Mouse (Mus musculus): Measurements from ENCODE around the gene Nynrin. TPM values are rescaled to one million over a fixed set of nuclear protein-coding genes. Genes with fewer than 3 reads are reported as not detected.

Nynrin gene
- total RNA-seq, 4 experiments from 2014 or later, result 1.2 to 3.6 (median 1.9) TPM

GRCm38 (mm10) chr14:55922475-55923232, 68.8 kb downstream of the Nynrin start:
- DNase-seq (ENCODE audit: low spot score in 2 of 2), result no peak

Other genes starting within 250 kb of the Nynrin start
- gene Rec8, start 236.0 kb upstream of the Nynrin start, total RNA-seq (2022), result not detected
- 10 to 100 TPM; 80.2 to 99.8 (median 88.9) TPM for gene Ipo4, start 218.1 kb upstream of the Nynrin start, total RNA-seq (2022)
- gene Gm49378, start 216.1 kb upstream of the Nynrin start, total RNA-seq (2022), result 1 to 10 TPM in 3 of 4 experiments, under 1 TPM in 1; 0.67 to 1.6 (median 1.5) TPM
- gene Tm9sf1, start 210.2 kb upstream of the Nynrin start, total RNA-seq (2022), result 10 to 100 TPM; 15.6 to 18.3 (median 17.1) TPM
- under 1 TPM in 2 of 4 experiments, not detected in 2; 0.22 to 0.29 TPM for gene Tssk4, start 203.8 kb upstream of the Nynrin start, total RNA-seq (2022)
- 10 to 100 TPM; 18.0 to 23.1 (median 20.7) TPM for gene Mdp1, start 193.5 kb upstream of the Nynrin start, total RNA-seq (2022)
- gene Gmpr2, start 182.1 kb upstream of the Nynrin start, total RNA-seq (2022), result 1 to 10 TPM; 1.6 to 2.4 (median 1.8) TPM
- 100 to 1,000 TPM; 192 to 208 (median 201) TPM for gene Nedd8, start 181.9 kb upstream of the Nynrin start, total RNA-seq (2022)
- gene Tinf2, start 172.2 kb upstream of the Nynrin start, total RNA-seq (2022), result 10 to 100 TPM; 13.0 to 17.4 (median 14.6) TPM
- gene Tgm1, start 140.1 kb upstream of the Nynrin start, total RNA-seq (2022), result under 1 TPM in 3 of 4 experiments, not detected in 1; 0.09 to 0.12 (median 0.11) TPM
- 10 to 100 TPM in 2 of 4 experiments, 1 to 10 TPM in 2; 9.4 to 13.2 (median 11.0) TPM for gene Rabggta, start 131.7 kb upstream of the Nynrin start, total RNA-seq (2022)
- gene Dhrs1, start 108.3 kb upstream of the Nynrin start, total RNA-seq (2022), result 10 to 100 TPM; 26.4 to 37.6 (median 31.6) TPM
- 10 to 100 TPM in 2 of 4 experiments, 1 to 10 TPM in 2; 9.4 to 14.8 (median 10.1) TPM for gene Nop9, start 108.3 kb upstream of the Nynrin start, total RNA-seq (2022)
- gene Cideb, start 95.6 kb upstream of the Nynrin start, total RNA-seq (2022), result not detected
- gene Ltb4r2, start 92.6 kb upstream of the Nynrin start, total RNA-seq (2022), result not detected
- under 1 TPM in 1 of 4 experiments, not detected in 3; 0.27 TPM for gene Ltb4r1, start 88.0 kb upstream of the Nynrin start, total RNA-seq (2022)
- gene Adcy4, start 69.9 kb upstream of the Nynrin start, total RNA-seq (2022), result 1 to 10 TPM; 3.4 to 7.1 (median 3.6) TPM
- gene Ripk3, start 65.1 kb upstream of the Nynrin start, total RNA-seq (2022), result 1 to 10 TPM in 3 of 4 experiments, not detected in 1; 1.0 to 1.3 (median 1.3) TPM
- 1 to 10 TPM; 1.9 to 3.3 (median 2.5) TPM for gene Nfatc4, start 30.9 kb upstream of the Nynrin start, total RNA-seq (2022)
- gene Cbln3, start 30.4 kb downstream of the Nynrin start, total RNA-seq (2022), result not detected
- gene Khnyn, start 30.9 kb downstream of the Nynrin start, total RNA-seq (2022), result 1 to 10 TPM; 4.4 to 6.3 (median 4.9) TPM
- 100 to 1,000 TPM; 137 to 151 (median 145) TPM for gene Sdr39u1, start 46.3 kb downstream of the Nynrin start, total RNA-seq (2022)
- 1 to 10 TPM in 3 of 4 experiments, under 1 TPM in 1; 0.99 to 5.3 (median 1.8) TPM for gene Cma1, start 90.7 kb downstream of the Nynrin start, total RNA-seq (2022)
- gene Cma2, start 97.0 kb downstream of the Nynrin start, total RNA-seq (2022), result not detected
- not detected for gene Mcpt1, start 164.0 kb downstream of the Nynrin start, total RNA-seq (2022)
- gene Mcpt9, start 176.5 kb downstream of the Nynrin start, total RNA-seq (2022), result not detected
- gene Mcpt2, start 188.0 kb downstream of the Nynrin start, total RNA-seq (2022), result not detected
- 1 to 10 TPM in 3 of 4 experiments, under 1 TPM in 1; 0.53 to 2.6 (median 1.8) TPM for gene Mcpt4, start 208.3 kb downstream of the Nynrin start, total RNA-seq (2022)
- gene Mcpt8, start 231.3 kb downstream of the Nynrin start, total RNA-seq (2022), result not detected
- gene Ctsg, start 248.6 kb downstream of the Nynrin start, total RNA-seq (2022), result not detected

Measured in gastrocnemius, adult 8-10 months (tissue).